Mouse (Mus musculus): ENCODE measurements around the gene Popdc3.

- TF ChIP-seq CTCF (IDR thresholded peaks at IDR 0.05; ENCODE audit: low read depth, low read length) (no peak), EP300 (IDR thresholded peaks at IDR 0.05; ENCODE audit: insufficient read depth, low read depth, low read length) (no peak)
These were observed 35.5 kb upstream of the Popdc3 start for GRCm38 (mm10) chr10:45142359-45142758.
